ENCODE assay signal across 18 mouse cellular contexts in genomic region chr16:73877973-73878372, GRCm38 (mm10).
"Had no signal": no experiment of that assay in that cellular context is flagged by ENCODE, and none has a peak within 500 bp of the region (broad histone marks: within the 10 kb centered on the region; RNA-seq: fewer than 3 reads in every experiment).

No protein-coding gene starts in this region.

- H3K27ac ChIP-seq: hindbrain, postnatal 0 days; limb, embryonic 13.5 days; liver, embryonic 12.5 days; macrophage; neural tube, embryonic 15.5 days; stomach, embryonic 15.5 days had no signal

- ATAC-seq: hindbrain, postnatal 0 days; liver, embryonic 12.5 days had no signal

- H3K4me1 ChIP-seq: limb, embryonic 13.5 days; liver, embryonic 12.5 days; megakaryocyte, embryonic 14.5 days; neural tube, embryonic 15.5 days; stomach, embryonic 15.5 days had no signal

- H3K36me3 ChIP-seq: limb, embryonic 13.5 days; liver, embryonic 12.5 days; neural tube, embryonic 15.5 days; stomach, embryonic 15.5 days had no signal

- H3K4me3 ChIP-seq: limb, embryonic 13.5 days; liver, embryonic 12.5 days; megakaryocyte, embryonic 14.5 days; myocyte; neural tube, embryonic 15.5 days; stomach, embryonic 15.5 days had no signal

- H3K9ac ChIP-seq: limb, embryonic 13.5 days; liver, embryonic 12.5 days; lung, embryonic 14.5 days; neural tube, embryonic 15.5 days; stomach, embryonic 15.5 days had no signal

- DNase-seq: kidney, adult 11 months; kidney, postnatal 25 days; layer of hippocampus, adult 9-11 months; layer of hippocampus, postnatal 36 days; lung, embryonic 14.5 days; lung, postnatal 10 days; retina, postnatal 1 day; right cerebral cortex, postnatal 14 days; thymus, adult 2 months; thymus, postnatal 25 days had no signal

- H3K9me3 ChIP-seq: limb, embryonic 13.5 days; liver, embryonic 12.5 days; megakaryocyte, embryonic 14.5 days; neural tube, embryonic 15.5 days; stomach, embryonic 15.5 days had no signal

- H3K27me3 ChIP-seq: limb, embryonic 13.5 days; liver, embryonic 12.5 days; megakaryocyte, embryonic 14.5 days; neural tube, embryonic 15.5 days; stomach, embryonic 15.5 days had no signal

- H3K4me2 ChIP-seq: limb, embryonic 13.5 days; liver, embryonic 12.5 days; lung, embryonic 14.5 days; neural tube, embryonic 15.5 days; stomach, embryonic 15.5 days had no signal
